Mouse (Mus musculus): Measurements from ENCODE around the gene Sec23b.

The Sec23b gene

GRCm38 (mm10) chr2:144599831-144600687 is 44.0 kb downstream of the Sec23b start, which contains the start of gene Dtd1:
Gene Dtd1 (plus strand): TSS chr2:144599897.
- DNase-seq (ENCODE audit: extremely low spot score, low spot score) = peak; percentile 87

- DNase-seq (ENCODE audit: extremely low spot score, low spot score) = no peak
These were observed 45.5 kb downstream of the Sec23b start for GRCm38 (mm10) chr2:144601576-144601975.

GRCm38 (mm10) chr2:144613956-144614355 is 57.9 kb downstream of the Sec23b start:
- no peak for DNase-seq (ENCODE audit: extremely low spot score, low spot score)

- no peak for DNase-seq (ENCODE audit: extremely low spot score, low spot score)
These were observed 61.2 kb downstream of the Sec23b start for GRCm38 (mm10) chr2:144617074-144617874.

GRCm38 (mm10) chr2:144621491-144621890 is 65.5 kb downstream of the Sec23b start:
- DNase-seq (ENCODE audit: extremely low spot score, low spot score) = no peak

GRCm38 (mm10) chr2:144633551-144633950 is 77.5 kb downstream of the Sec23b start:
- DNase-seq (ENCODE audit: extremely low spot score, low spot score) = no peak

- DNase-seq (ENCODE audit: extremely low spot score, low spot score) = no peak
These were observed 78.2 kb downstream of the Sec23b start for GRCm38 (mm10) chr2:144634231-144634630.

- DNase-seq (ENCODE audit: extremely low spot score, low spot score) = no peak
These were observed 78.7 kb downstream of the Sec23b start for GRCm38 (mm10) chr2:144634729-144635128.

- DNase-seq (ENCODE audit: extremely low spot score, low spot score) = peak; percentile 65
These were observed 79.8 kb downstream of the Sec23b start for GRCm38 (mm10) chr2:144635644-144636320.

GRCm38 (mm10) chr2:144637204-144637603 is 81.2 kb downstream of the Sec23b start:
- no peak for DNase-seq (ENCODE audit: extremely low spot score, low spot score)

GRCm38 (mm10) chr2:144637671-144638395 is 81.8 kb downstream of the Sec23b start:
- no peak for DNase-seq (ENCODE audit: extremely low spot score, low spot score)

- no peak for DNase-seq (ENCODE audit: extremely low spot score, low spot score)
These were observed 82.7 kb downstream of the Sec23b start for GRCm38 (mm10) chr2:144638719-144639118.

- DNase-seq (ENCODE audit: extremely low spot score, low spot score) = no peak
These were observed 84.1 kb downstream of the Sec23b start for GRCm38 (mm10) chr2:144640101-144640500.

Data from neural tube, embryonic 10.5 days (tissue).